Mouse (Mus musculus) lung, embryonic 14.5 days (tissue): ENCODE results near the gene D930048N14Rik. TPM values are rescaled to one million over a fixed set of nuclear protein-coding genes. Genes with fewer than 3 reads are reported as not detected.
"Not testable (repeated sequence)": the region's sequence is repeated elsewhere in the genome, so short reads cannot be mapped to it uniquely, and the experiment has no call there.

Source experiments
- ATAC-seq: fragments of 200-750 bp; cut with Nextera tagmentation; 2 replicates; pipeline ENCODE4 v1.8.0; 2017; ENCODE audit warnings: mild to moderate bottlenecking, moderate TSS enrichment, moderate library complexity; ENCODE audit not compliant: insufficient read depth
- DNase-seq: peaks from one replicate; pipeline ENCODE4 v3.0.0-alpha.2; 2015
- H3K27ac ChIP-seq: fragments of 300-500 bp; sonication (generic); 2 replicates; pipeline ENCODE4 v1.5.1; 2014; ENCODE audit warnings: low read depth, mild to moderate bottlenecking, moderate library complexity
- H3K27me3 ChIP-seq: fragments of 300-500 bp; sonication (generic); 2 replicates; pipeline ENCODE4 v1.6.1; 2014; ENCODE audit warnings: low read length, control low read depth; ENCODE audit not compliant: insufficient read depth
- H3K36me3 ChIP-seq: fragments of 300-500 bp; sonication (generic); 2 replicates; pipeline ENCODE4 v1.6.1; 2014; ENCODE audit warnings: control low read depth; ENCODE audit not compliant: insufficient read depth
- H3K4me1 ChIP-seq: fragments of 300-500 bp; sonication (generic); 2 replicates; pipeline ENCODE4 v1.6.1; 2014; ENCODE audit warnings: antibody characterized with exemption, control low read depth; ENCODE audit not compliant: insufficient read depth
- H3K4me2 ChIP-seq: fragments of 300-500 bp; sonication (generic); 2 replicates; pipeline ENCODE4 v1.6.1; 2014; ENCODE audit warnings: mild to moderate bottlenecking
- H3K4me3 ChIP-seq: fragments of 300-500 bp; sonication (generic); 2 replicates; pipeline ENCODE4 v1.5.1; 2014; ENCODE audit warnings: low read depth, low read length
- H3K9ac ChIP-seq: fragments of 300-500 bp; sonication (generic); 2 replicates; pipeline ENCODE4 v1.6.1; 2014
- H3K9me3 ChIP-seq: fragments of 300-500 bp; sonication (generic); 2 replicates; pipeline ENCODE4 v1.6.1; 2016; ENCODE audit warnings: low read depth, low read length, control low read depth
- CTCF ChIP-seq: IDR thresholded peaks from 2 replicates; pipeline ENCODE4 v1.5.1; 2016; ENCODE audit warnings: antibody characterized with exemption, low read depth
- WGBS: fragments of 180-500 bp; shearing (Covaris S2); extraction: QIAGEN DNeasy Blood & Tissue Kit; methylation state at CpG from one replicate; pipeline ENCODE4 v1.1.7; 2014; 5-methylcytosine and 5-hydroxymethylcytosine counted together
- polyA plus RNA-seq: library from polyadenylated mRNA; unstranded; fragments of >200 nt; fragmentation: Nextera tagmentation; extraction: Ambion mirVana; gene quantifications from 2 replicates; pipeline ENCODE4 v1.2.1, GENCODE M21; 2014

D930048N14Rik gene
- polyA plus RNA-seq, 1 experiment from 2014 or later = 3.4 TPM

DNA sequence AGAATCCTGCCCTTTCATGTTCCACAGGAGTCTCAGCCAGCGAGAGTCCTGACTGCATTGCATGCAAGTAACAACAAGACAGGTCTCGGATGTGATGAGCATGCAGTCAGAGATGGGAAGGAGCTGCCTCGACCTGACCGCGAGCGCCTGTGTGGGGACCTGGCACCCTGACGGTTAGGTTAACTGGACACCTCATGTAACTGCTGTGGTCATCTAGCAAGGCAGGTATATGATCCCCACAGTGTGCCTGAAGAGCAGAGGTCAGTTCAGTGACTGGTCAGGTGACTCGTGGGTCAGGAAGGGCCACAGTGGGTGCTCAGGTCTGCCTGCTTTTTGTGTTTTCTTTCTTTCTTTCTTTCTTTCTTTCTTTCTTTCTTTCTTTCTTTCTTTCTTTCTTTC lies 31.2 kb downstream of the D930048N14Rik start:
- Histone ChIP-seq H3K27me3 (no peaks in the 10 kb centered on the region), H3K27ac (no peak overlapping the region), H3K4me2 (no peak overlapping the region), H3K36me3 (peaks cover 8% of the 10 kb centered on the region; the same call in 1 of the 2 replicates), H3K9ac (no peak overlapping the region), H3K4me3 (no peak overlapping the region), H3K4me1 (no peaks in the 10 kb centered on the region), H3K9me3 (no peaks in the 10 kb centered on the region)
- 41% methylated on average over 8 of the region's 8 CpGs for WGBS
- TF ChIP-seq CTCF = no peak
- ATAC-seq = no peak
- DNase-seq = no peak

DNA sequence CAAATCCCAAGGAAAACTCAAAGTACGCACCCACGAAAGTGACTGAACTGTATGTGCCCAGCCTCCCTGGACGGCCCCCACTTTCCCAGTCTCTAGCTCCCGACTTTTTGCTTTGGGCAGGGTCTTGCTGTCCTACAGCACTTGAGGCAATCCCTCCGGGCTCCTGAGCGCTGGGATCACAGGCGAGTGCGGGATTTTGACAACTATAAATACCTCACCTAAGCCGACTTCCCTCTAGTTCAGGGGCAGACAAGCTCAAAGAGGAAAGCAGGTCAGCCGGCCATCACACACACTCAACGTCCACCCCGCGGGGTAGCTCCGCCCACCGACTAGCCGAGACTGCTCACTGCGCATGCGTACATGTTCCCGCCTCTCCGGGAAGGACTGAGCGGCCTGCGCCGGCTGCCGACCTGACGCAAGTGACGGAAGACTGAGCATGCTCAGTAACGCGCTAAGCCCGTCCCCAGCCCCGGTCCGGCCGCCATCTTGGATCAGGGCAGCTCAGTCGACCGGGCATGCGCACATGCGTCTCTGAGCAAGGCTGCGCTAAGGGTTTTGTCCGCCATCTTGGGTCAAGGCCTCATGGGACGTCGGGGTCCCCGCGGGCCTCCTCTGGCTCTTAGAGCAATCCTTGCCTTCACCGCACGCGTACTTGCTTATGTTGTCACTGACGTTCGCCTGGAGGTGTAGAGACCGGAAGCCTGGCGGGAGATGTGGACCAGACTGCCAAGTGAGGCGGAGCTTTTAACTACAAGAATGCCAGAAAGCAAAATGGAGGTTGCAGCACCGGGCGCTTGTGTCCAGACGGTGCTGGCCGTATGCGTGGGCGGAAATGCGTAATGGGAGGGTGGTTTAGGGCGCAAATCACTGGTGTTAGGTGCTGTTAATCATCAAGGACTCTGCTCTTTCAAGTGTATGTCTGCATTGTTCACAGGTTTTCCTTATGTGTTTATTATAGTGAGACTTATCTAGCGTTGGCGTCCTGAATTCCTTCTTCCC lies 37.9 kb downstream of the D930048N14Rik start, which contains the start of gene 0610009B22Rik:
0610009B22Rik (minus strand) TSS at position 545 of the 999 bp plus-strand sequence.
- peak; percentile 99 for ATAC-seq
- DNase-seq = peak; percentile 100
- Histone ChIP-seq H3K36me3 (peaks cover 8% of the 10 kb centered on the region; the same call in 1 of the 2 replicates), H3K4me3 (peak within 1 kb of the TSS; percentile 61), H3K27me3 (no peaks in the 10 kb centered on the region), H3K4me1 (peaks cover 5% of the 10 kb centered on the region), H3K27ac (peak within 1 kb of the TSS; percentile 99), H3K9ac (peak within 1 kb of the TSS; percentile 72), H3K9me3 (no peaks in the 10 kb centered on the region), H3K4me2 (peak within 1 kb of the TSS; percentile 70)
- under 1% methylated on average over 60 of the region's 60 CpGs for WGBS
- TF ChIP-seq CTCF = no peak

DNA sequence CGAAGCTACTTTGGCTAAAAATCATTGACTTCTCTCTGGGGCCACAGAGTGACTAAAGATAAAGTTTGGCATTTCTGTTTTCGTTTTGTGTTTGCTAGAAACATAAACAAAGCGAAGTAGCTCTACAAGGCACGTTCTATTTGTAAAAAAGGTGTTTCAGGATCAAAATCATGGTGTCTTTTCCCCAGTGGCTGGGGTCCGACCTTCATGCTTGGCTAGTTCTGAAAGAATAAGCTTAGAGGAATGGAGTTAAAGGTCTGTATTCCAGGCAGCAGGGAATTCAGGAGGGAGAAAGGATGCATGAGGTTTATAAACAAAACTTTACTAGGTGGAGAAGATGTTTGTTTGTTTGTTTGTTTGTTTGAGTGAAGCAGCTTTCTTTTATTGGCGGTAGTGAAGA lies 38.6 kb downstream of the D930048N14Rik start:
- Histone ChIP-seq H3K27me3 (no peaks in the 10 kb centered on the region), H3K36me3 (peaks cover 8% of the 10 kb centered on the region; the same call in 1 of the 2 replicates), H3K27ac (peak overlapping the region; percentile 99), H3K4me2 (peak overlapping the region; percentile 70), H3K9me3 (no peaks in the 10 kb centered on the region), H3K4me1 (peaks cover 5% of the 10 kb centered on the region), H3K4me3 (peak overlapping the region; percentile 61), H3K9ac (peak overlapping the region; percentile 69)
- WGBS = 17% methylated on average over 6 of the region's 6 CpGs
- DNase-seq (no peak), ATAC-seq (no peak)
- TF ChIP-seq CTCF = no peak

DNA sequence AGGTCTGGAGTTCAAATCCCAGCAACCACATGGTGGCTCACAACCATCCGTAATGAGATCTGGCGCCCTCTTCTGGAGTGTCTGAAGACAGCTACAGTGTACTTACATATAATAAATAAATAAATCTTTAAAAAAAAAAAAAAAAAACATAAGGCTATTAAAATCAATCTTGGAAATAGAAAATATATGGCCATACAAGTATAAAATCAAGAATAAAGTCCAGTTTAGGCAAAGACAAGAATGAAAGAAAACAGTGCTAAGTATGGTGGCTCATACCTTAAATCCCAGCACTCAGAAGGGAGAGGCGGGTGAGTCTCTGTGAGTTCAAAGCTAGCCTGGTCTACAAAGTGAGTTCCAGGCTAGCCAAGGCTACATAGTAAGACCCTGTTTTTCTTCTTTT lies 39.8 kb downstream of the D930048N14Rik start:
- H3K4me1 ChIP-seq, H3K9ac ChIP-seq, ATAC-seq, H3K9me3 ChIP-seq, H3K36me3 ChIP-seq, H3K27me3 ChIP-seq, H3K4me2 ChIP-seq, H3K27ac ChIP-seq, DNase-seq, H3K4me3 ChIP-seq: not testable (repeated sequence)
- 86% methylated on average over 1 of the region's 3 CpGs for WGBS

DNA sequence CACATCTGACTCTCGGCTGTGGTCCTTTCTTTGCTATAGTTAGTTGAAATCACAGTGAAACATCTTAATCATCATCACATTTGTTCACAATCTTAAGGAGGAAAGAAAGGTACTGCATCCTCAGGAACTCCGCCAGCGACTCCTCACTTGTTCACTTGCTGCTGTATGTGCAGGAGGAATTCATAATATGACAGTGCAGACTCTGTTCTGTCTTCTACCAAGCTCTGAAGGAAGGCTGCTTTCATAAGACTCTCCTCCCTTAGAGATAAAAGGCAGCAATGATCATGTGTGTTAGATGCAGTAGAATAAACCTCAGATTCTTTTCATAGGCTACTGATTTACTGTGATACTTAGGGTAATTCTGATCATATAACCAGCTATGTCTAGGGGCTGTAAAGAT lies 44.2 kb downstream of the D930048N14Rik start:
- H3K9ac ChIP-seq = no peak overlapping the region
- no peaks in the 10 kb centered on the region for H3K9me3 ChIP-seq
- no peak for TF ChIP-seq CTCF
- ATAC-seq (no peak), DNase-seq (no peak)
- H3K4me2 ChIP-seq = no peak overlapping the region
- no peaks in the 10 kb centered on the region for H3K4me1 ChIP-seq
- H3K4me3 ChIP-seq = no peak overlapping the region
- WGBS = 89% methylated on average over 3 of the region's 3 CpGs
- peaks cover 44% of the 10 kb centered on the region for H3K36me3 ChIP-seq
- no peaks in the 10 kb centered on the region for H3K27me3 ChIP-seq
- H3K27ac ChIP-seq = no peak overlapping the region

DNA sequence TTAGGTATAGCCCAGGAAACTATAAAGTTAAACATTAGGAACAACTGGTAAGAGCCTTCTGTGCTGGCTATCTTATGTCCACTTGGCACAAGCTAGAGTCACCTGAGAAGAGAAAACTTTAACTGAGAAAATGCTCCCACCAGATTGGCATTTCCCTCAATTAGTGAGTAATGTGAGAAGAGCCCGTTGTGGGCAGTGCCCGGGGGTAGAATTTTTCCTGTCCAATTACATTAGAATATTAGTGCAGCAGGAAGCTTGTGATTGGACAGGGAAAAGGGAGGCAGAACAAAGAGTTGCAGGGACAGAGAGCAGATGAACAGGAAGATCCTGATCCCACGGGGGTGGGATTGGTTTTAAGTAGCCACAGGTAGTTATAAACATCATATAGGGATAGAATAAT lies 52.1 kb downstream of the D930048N14Rik start:
- no peak for DNase-seq
- H3K4me3 ChIP-seq = no peak overlapping the region
- H3K4me2 ChIP-seq = no peak overlapping the region
- no peaks in the 10 kb centered on the region for H3K9me3 ChIP-seq
- H3K9ac ChIP-seq = no peak overlapping the region
- H3K4me1 ChIP-seq = no peaks in the 10 kb centered on the region
- no peak for TF ChIP-seq CTCF
- H3K27me3 ChIP-seq = no peaks in the 10 kb centered on the region
- ATAC-seq = no peak
- H3K36me3 ChIP-seq = peaks cover 91% of the 10 kb centered on the region
- 83% methylated on average over 3 of the region's 3 CpGs for WGBS
- H3K27ac ChIP-seq = no peak overlapping the region

DNA sequence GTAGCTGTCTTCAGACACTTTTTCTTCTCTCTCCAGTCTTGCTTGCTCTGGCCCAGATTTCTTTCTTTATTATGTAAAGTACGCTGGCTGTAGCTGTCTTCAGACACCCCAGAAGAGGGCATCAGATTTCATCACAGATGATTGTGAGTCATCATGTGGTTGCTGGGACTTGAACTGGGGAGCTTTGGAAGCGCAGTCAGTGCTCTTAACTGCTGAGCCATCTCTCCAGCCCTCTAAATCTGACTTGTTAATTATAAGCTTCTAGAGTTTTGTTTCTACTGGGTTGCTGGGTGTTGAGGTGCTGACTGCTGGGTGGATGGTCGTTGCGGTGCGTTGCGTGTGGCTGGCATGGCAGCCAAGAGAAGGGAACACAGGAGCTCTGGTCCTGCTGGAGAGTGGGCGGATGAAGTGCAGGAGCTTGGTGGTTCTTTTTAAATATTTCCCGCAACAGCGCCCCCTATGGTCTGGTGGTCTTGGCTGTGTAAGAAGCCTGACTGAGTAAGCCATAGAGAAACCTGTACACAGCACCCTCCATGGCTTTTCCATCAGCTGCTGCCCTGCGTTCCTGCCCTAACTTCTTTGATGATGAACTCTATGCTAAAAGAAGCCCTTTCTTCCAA lies 52.7 kb downstream of the D930048N14Rik start:
- Histone ChIP-seq H3K9me3 (no peaks in the 10 kb centered on the region), H3K4me3 (no peak overlapping the region), H3K27me3 (no peaks in the 10 kb centered on the region), H3K36me3 (peaks cover 93% of the 10 kb centered on the region), H3K27ac (no peak overlapping the region), H3K9ac (no peak overlapping the region), H3K4me2 (no peak overlapping the region), H3K4me1 (no peaks in the 10 kb centered on the region)
- WGBS = 64% methylated on average over 10 of the region's 10 CpGs
- ATAC-seq (no peak), DNase-seq (peak; percentile 47)
- peak; percentile 42; the same call in 1 of the 2 replicates for TF ChIP-seq CTCF
